Mouse (Mus musculus) hindbrain, embryonic 14.5 days (tissue): ENCODE data around the gene Slc25a14. TPM values are rescaled to one million over a fixed set of nuclear protein-coding genes. Genes with fewer than 3 reads are reported as not detected.
A peak's percentile ranks its signal among the peaks of the same experiment; 100 is the strongest.

ENCODE experiments used
- ATAC-seq: fragments of 200-750 bp; cut with Nextera tagmentation; 2 replicates; pipeline ENCODE4 v1.8.0; 2017; ENCODE audit warnings: moderate number of reproducible peaks, mild to moderate bottlenecking, moderate TSS enrichment, moderate library complexity; ENCODE audit not compliant: low FRiP score
- DNase-seq: peaks from one replicate; pipeline ENCODE4 v3.0.0-alpha.2; 2015; ENCODE audit warnings: low spot score
- H3K27ac ChIP-seq: fragments of 300-500 bp; sonication (generic); 2 replicates; pipeline ENCODE4 v1.5.1; 2014; ENCODE audit warnings: mild to moderate bottlenecking, moderate library complexity
- H3K27me3 ChIP-seq: fragments of 300-500 bp; sonication (generic); 2 replicates; pipeline ENCODE4 v1.6.1; 2014; ENCODE audit warnings: mild to moderate bottlenecking, low read length, mixed read lengths; ENCODE audit not compliant: control insufficient read depth, insufficient read depth
- H3K36me3 ChIP-seq: fragments of 300-500 bp; sonication (generic); replicated peaks from 2 replicates; pipeline ENCODE4 v1.6.1; 2014; ENCODE audit not compliant: control insufficient read depth, insufficient read depth
- H3K4me1 ChIP-seq: fragments of 300-500 bp; sonication (generic); replicated peaks from 2 replicates; pipeline ENCODE4 v1.6.1; 2014; ENCODE audit warnings: antibody characterized with exemption, low read length, mixed read lengths; ENCODE audit not compliant: control insufficient read depth, insufficient read depth
- H3K4me2 ChIP-seq: fragments of 300-500 bp; sonication (generic); replicated peaks from 2 replicates; pipeline ENCODE4 v1.6.1; 2014; ENCODE audit warnings: mild to moderate bottlenecking, moderate library complexity
- H3K4me3 ChIP-seq: fragments of 300-500 bp; sonication (generic); replicated peaks from 2 replicates; pipeline ENCODE4 v1.5.1; 2014; ENCODE audit warnings: mild to moderate bottlenecking, low read length
- H3K9ac ChIP-seq: fragments of 300-500 bp; sonication (generic); 2 replicates; pipeline ENCODE4 v1.6.1; 2014
- H3K9me3 ChIP-seq: fragments of 300-500 bp; sonication (generic); 2 replicates; pipeline ENCODE4 v1.6.1; 2016; ENCODE audit warnings: low read length; ENCODE audit not compliant: control insufficient read depth
- WGBS: fragments of 180-500 bp; shearing (Covaris S2); extraction: QIAGEN DNeasy Blood & Tissue Kit; methylation state at CpG from one replicate; pipeline ENCODE4 v1.1.7; 2014; 5-methylcytosine and 5-hydroxymethylcytosine counted together
- polyA plus RNA-seq: library from polyadenylated mRNA; unstranded; fragments of >200 nt; fragmentation: Nextera tagmentation; extraction: Ambion mirVana; gene quantifications from 2 replicates; pipeline ENCODE4 v1.2.1, GENCODE M21; 2014

Slc25a14 gene
- polyA plus RNA-seq, 1 experiment from 2014 or later: 40.8 TPM

DNA sequence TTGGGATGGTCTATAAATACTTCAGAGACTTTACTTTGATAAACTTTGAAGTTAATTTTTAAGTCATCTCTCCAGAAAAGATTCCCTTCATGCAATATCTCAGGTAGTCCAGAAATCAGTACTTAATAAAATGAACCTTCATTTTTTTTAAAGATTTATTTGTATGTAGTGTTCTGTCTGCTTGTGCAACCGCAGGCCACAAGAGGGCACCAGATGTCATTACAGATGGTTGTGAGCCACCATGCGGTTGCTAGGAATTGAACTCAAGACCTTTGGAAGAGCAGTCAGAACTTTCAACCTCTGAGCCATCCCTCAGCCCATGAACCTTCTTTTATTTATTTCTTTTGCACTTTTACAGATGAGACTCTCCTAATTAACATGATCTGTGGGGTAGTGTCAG is 13.8 kb downstream of the Slc25a14 start:
- WGBS: 74% methylated on average over 2 of the region's 2 CpGs

DNA sequence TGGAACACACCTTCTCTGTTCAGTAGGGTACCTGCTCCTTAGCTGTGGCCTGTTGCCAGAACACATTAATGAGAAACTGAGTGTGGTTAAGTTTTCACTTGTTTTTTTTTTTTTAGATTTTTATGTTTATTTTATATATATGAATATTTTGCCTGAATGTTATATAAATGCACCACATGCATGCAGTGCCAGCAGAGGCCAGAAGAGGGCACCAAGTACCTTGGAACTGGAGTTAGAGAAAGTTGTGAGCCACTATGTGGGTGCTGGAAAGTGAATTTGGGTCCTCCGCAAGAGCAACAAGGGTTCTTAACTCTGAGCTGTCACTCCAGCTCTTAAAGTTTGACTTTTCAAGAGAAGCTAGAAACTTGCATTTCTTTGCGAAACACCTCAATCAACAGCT is 20.9 kb downstream of the Slc25a14 start:
- DNase-seq: no peak
- Histone ChIP-seq H3K9me3 (no peaks in the 10 kb centered on the region), H3K9ac (no peak overlapping the region), H3K4me3 (no peak overlapping the region), H3K4me1 (no peaks in the 10 kb centered on the region), H3K27ac (no peak overlapping the region), H3K27me3 (no peaks in the 10 kb centered on the region), H3K4me2 (no peak overlapping the region), H3K36me3 (peaks cover 14% of the 10 kb centered on the region; the same call in 1 of the 2 replicates)
- 91% methylated on average over 2 of the region's 2 CpGs for WGBS
- ATAC-seq: no peak

More for the DNA sequence above, 13.8 kb downstream of the Slc25a14 start:
- peaks cover 30% of the 10 kb centered on the region for H3K36me3 ChIP-seq
- H3K27me3 ChIP-seq: no peaks in the 10 kb centered on the region
- no peak overlapping the region for H3K27ac ChIP-seq
- no peak overlapping the region for H3K4me2 ChIP-seq
- no peak for DNase-seq
- H3K9ac ChIP-seq: no peak overlapping the region
- no peaks in the 10 kb centered on the region for H3K4me1 ChIP-seq
- no peak overlapping the region for H3K4me3 ChIP-seq
- no peaks in the 10 kb centered on the region for H3K9me3 ChIP-seq
- no peak for ATAC-seq

DNA sequence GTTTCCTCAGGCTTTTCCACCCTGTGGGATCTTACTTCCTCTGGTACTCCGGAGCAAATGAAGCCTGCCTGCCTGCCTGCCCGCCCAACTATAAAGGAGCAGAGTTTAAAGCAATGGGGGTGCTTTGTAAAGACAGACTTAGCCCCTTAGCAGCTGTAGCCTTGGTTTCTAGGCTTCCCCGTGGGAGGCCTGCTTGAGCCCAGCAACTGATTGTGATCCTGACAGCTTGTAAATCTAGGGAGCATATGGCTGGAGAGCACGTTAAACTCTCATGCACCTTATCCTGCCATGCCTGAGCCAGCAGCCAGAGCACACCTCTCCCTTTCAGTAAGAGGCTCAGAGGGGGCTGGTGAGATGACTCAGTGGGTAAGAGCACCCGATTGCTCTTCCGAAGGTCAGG is 43.6 kb downstream of the Slc25a14 start:
- Histone ChIP-seq H3K36me3 (0 out of 2 replicates have a peak, but pooled peaks cover under 1% of the 10 kb centered on the region), H3K4me2 (no peak overlapping the region), H3K9ac (no peak overlapping the region), H3K4me3 (no peak overlapping the region), H3K27ac (no peak overlapping the region), H3K27me3 (no peaks in the 10 kb centered on the region), H3K4me1 (no peaks in the 10 kb centered on the region), H3K9me3 (no peaks in the 10 kb centered on the region)
- WGBS: 22% methylated on average over 6 of the region's 6 CpGs
- DNase-seq (no peak), ATAC-seq (no peak)

DNA sequence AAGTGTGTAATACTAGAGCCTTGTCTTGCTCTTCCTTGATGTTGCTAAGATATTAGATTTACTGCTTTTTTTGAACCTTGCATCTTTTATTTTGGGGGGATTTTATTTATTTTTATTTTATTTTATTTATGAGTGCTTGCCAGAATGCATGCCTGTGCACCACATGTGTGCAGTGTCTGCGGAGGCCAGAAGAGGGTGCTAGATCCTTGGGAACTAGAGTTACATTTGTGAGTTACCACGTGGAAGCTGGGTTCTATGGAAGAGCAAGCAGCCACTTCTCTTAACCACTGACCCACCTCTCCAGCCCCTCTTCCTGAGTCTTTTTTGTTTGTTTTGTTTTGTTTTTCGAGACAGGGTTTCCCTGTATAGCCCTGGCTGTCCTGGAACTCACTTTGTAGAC is 46.4 kb downstream of the Slc25a14 start:
- H3K9ac ChIP-seq: no peak overlapping the region
- DNase-seq (no peak), ATAC-seq (no peak)
- H3K27me3 ChIP-seq: no peaks in the 10 kb centered on the region
- H3K36me3 ChIP-seq: no peaks in the 10 kb centered on the region
- H3K9me3 ChIP-seq: no peaks in the 10 kb centered on the region
- no peak overlapping the region for H3K4me2 ChIP-seq
- no peak overlapping the region for H3K4me3 ChIP-seq
- no peaks in the 10 kb centered on the region for H3K4me1 ChIP-seq
- no peak overlapping the region for H3K27ac ChIP-seq
- 57% methylated on average over 3 of the region's 3 CpGs for WGBS

GRCm38 (mm10) chrX:48671714-48672113 is 48.5 kb downstream of the Slc25a14 start:
- no peak for ATAC-seq
- no peaks in the 10 kb centered on the region for H3K36me3 ChIP-seq
- no peaks in the 10 kb centered on the region for H3K9me3 ChIP-seq
- no peaks in the 10 kb centered on the region for H3K4me1 ChIP-seq
- no peak overlapping the region for H3K9ac ChIP-seq
- WGBS: 71% methylated on average over 3 of the region's 3 CpGs
- no peak overlapping the region for H3K4me3 ChIP-seq
- H3K4me2 ChIP-seq: no peak overlapping the region
- H3K27me3 ChIP-seq: no peaks in the 10 kb centered on the region
- no peak for DNase-seq
- no peak overlapping the region for H3K27ac ChIP-seq

GRCm38 (mm10) chrX:48674171-48674570 is 51.0 kb downstream of the Slc25a14 start, which contains the start of gene Gpr119:
Gene Gpr119, minus strand, starts transcription at chrX:48674478.
- Histone ChIP-seq H3K27ac (no peak within 1 kb of the TSS), H3K9ac (no peak within 1 kb of the TSS), H3K4me3 (no peak within 1 kb of the TSS), H3K4me2 (no peak within 1 kb of the TSS), H3K36me3 (no peaks in the 10 kb centered on the region), H3K9me3 (no peaks in the 10 kb centered on the region), H3K27me3 (no peaks in the 10 kb centered on the region), H3K4me1 (no peaks in the 10 kb centered on the region)
- WGBS: 66% methylated on average over 4 of the region's 4 CpGs
- ATAC-seq (no peak), DNase-seq (no peak)

- ATAC-seq: no peak
- Histone ChIP-seq H3K27me3 (no peaks in the 10 kb centered on the region), H3K27ac (no peak overlapping the region), H3K4me2 (no peak overlapping the region), H3K9ac (no peak overlapping the region), H3K36me3 (no peaks in the 10 kb centered on the region), H3K4me1 (no peaks in the 10 kb centered on the region), H3K4me3 (no peak overlapping the region), H3K9me3 (no peaks in the 10 kb centered on the region)
- WGBS: 20% methylated on average over 3 of the region's 3 CpGs
- DNase-seq: peak; percentile 69
These were observed 60.2 kb downstream of the Slc25a14 start for GRCm38 (mm10) chrX:48683451-48683850.

DNA sequence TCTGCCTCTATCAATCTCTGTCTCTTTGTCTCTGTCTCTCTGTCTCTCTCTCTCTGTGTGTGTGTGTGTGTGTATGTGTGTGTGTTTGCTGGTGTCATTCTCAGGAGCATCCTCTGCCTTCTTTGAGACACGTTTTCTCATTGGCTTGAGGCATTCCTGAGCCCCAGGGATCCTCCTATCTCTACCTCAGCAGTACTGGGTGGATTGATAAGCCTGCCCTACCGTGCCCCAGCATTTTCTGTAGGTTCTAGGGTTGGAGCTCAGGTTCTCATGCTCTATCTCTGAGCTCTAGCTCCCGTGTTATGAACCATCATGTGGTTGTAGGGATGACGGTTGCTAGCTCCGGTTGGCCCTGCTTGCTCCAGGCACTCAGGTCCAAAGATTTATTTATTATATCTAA is 60.6 kb downstream of the Slc25a14 start:
- ATAC-seq (no peak), DNase-seq (no peak)
- Histone ChIP-seq H3K4me3 (no peak overlapping the region), H3K9ac (no peak overlapping the region), H3K9me3 (no peaks in the 10 kb centered on the region), H3K27me3 (no peaks in the 10 kb centered on the region), H3K4me1 (no peaks in the 10 kb centered on the region), H3K36me3 (no peaks in the 10 kb centered on the region), H3K27ac (no peak overlapping the region), H3K4me2 (no peak overlapping the region)
- 76% methylated on average over 5 of the region's 5 CpGs for WGBS

DNA sequence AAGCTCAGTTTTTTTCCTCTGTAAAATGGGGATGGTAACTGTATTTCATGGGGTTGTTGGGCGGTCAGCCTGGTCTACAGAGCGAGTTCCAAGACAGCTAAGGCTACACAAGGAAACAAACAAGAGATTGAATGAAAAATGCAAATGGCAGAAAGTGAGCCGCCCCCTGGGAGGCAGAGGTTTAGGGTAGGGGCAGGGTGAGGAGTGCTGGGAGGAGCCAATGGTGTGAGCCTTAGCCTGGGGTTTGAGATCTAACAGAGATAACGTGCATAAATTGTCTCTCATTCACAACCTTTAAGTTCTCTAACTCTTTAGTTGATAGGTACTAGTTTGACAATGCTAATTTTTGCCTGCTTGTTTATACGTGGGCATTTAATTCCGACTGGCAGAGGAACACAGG is 71.2 kb downstream of the Slc25a14 start:
- Histone ChIP-seq H3K4me2 (peak overlapping the region; percentile 57), H3K4me1 (no peaks in the 10 kb centered on the region; the same call in 1 of the 2 replicates), H3K9me3 (no peaks in the 10 kb centered on the region), H3K9ac (no peak overlapping the region; the same call in 1 of the 2 replicates), H3K36me3 (no peaks in the 10 kb centered on the region), H3K4me3 (peak overlapping the region; percentile 50), H3K27me3 (no peaks in the 10 kb centered on the region), H3K27ac (peak overlapping the region; percentile 54; the same call in 1 of the 2 replicates)
- ATAC-seq: peak; percentile 89
- no peak for DNase-seq
- 18% methylated on average over 6 of the region's 6 CpGs for WGBS

DNA sequence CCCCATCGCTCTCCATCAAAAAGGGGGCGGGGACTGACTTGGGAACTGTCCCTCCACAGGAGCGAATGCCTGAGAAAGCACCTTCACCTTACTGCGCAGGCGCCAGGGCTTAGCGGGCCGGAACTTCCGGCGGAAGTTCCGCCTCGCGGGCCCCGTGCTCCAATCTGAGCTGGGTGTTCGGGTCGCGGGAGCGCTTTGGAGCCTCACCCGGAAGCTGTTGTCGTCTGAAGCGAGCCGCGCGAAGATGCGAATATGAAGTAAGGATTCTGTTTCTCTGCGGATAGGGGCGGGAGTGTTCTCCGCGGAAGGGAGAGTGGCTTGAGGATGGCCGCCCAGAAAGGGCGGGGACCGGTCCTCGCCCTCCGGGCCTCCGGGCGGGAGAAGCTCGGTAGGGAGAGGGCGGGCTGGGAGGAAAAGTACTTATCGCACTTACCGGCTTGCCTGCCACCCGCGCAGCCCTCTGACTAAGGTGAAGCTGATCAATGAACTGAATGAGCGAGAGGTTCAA is 71.7 kb downstream of the Slc25a14 start, which contains the start of gene Rbmx2:
TSS of gene Rbmx2 (plus strand) at position 141 of the 508 bp plus-strand sequence.
- no peaks in the 10 kb centered on the region; the same call in 1 of the 2 replicates for H3K4me1 ChIP-seq
- 19% methylated on average over 38 of the region's 42 CpGs for WGBS
- ATAC-seq: peak; percentile 99
- H3K9ac ChIP-seq: peak within 1 kb of the TSS; percentile 60
- no peaks in the 10 kb centered on the region for H3K27me3 ChIP-seq
- H3K4me3 ChIP-seq: peak within 1 kb of the TSS; percentile 50
- peak; percentile 89 for DNase-seq
- peak within 1 kb of the TSS; percentile 57 for H3K4me2 ChIP-seq
- H3K9me3 ChIP-seq: no peaks in the 10 kb centered on the region
- no peaks in the 10 kb centered on the region for H3K36me3 ChIP-seq
- H3K27ac ChIP-seq: peak within 1 kb of the TSS; percentile 54; the same call in 1 of the 2 replicates
